Mouse (Mus musculus) thymus, postnatal 4 days (tissue): ENCODE measurements around the gene Gm11037.

Source experiments
- DNase-seq: peaks from one replicate; pipeline ENCODE4 v3.0.0; 2021

The Gm11037 gene

DNA sequence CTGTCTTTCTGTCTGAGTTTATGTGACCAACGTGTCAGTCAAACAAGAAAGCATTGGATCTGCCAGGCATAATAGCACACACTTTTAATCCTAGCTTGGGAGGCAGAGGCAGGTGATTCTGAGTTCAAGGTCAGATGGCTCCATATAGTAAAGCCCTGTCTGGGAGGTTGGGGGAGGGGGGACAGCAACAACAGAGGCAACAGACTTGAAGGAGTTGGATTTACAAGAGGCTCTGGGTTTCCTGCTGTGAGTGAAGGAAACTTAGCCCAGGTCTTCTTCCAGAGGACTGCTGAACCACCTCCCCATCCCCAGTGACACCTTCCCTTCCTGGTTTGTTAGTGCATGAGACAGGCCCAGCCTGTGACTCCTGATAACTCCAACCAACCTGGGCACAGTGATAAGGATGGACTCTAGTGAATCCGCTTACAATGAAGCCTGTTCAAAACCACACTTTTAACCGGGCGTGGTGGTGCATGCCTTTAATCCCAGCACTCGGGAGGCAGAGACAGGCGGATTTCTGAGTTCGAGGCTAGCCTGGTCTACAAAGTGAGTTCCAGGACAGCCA is 19.0 kb downstream of the Gm11037 start:
- DNase-seq, result no peak

DNA sequence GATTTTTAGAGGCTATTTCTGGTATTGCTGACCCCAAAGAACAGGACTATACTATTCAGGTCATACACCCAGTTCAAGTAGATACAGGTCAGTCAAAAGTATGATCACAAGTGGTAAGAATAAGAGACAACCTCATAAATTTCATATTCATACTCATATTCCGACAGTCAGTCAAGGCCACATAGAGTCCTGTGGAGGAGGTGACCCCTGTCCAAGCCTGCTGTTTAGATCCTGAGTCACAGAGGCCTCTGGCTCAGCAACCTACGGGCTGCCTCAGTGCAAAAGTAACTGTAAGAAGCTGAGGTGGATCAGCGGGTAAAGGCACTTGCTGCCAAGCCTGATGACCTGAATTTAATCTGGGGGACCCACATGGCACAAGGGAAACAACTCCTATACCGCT is 20.7 kb downstream of the Gm11037 start:
- DNase-seq, result no peak

DNA sequence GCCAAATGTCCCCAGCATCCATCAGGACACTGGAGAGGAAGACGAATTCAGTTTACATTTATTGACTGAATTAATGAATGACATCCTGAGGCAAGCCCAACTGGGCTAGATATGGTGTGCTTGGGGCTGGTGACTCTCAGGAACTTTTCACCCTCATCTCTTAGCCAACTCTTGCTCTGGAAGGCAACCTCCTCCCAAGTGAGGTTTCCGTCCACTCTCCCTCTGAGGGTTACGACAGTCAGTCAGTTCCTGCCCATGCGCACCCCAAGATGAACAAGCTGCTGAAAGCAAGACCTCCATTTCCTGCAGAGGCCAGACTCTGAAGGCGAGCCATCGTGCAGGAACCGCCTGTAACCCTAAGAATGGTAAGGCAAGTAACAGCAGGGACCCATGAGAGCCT is 23.7 kb downstream of the Gm11037 start:
- DNase-seq, result no peak

DNA sequence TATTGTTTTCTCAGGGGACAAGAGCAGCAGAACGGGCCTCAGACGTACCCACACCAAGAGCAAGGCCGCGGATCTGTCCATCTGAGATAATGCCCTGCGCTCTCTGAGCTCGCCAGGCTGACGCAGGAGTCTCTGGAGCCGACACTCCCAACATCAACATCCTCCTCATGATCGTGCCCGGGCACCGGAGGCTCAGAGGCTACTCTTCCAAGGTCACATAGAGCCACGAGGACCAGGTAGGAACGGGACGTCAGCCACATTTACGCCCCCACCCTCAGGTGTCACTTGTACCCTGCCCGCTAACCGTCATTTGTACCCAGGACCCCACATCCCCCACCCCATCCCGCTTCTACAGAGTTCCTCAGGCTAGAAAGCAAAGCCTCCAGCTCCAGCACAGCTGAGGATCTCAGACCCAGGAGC is 26.2 kb downstream of the Gm11037 start:
- no peak for DNase-seq

DNA sequence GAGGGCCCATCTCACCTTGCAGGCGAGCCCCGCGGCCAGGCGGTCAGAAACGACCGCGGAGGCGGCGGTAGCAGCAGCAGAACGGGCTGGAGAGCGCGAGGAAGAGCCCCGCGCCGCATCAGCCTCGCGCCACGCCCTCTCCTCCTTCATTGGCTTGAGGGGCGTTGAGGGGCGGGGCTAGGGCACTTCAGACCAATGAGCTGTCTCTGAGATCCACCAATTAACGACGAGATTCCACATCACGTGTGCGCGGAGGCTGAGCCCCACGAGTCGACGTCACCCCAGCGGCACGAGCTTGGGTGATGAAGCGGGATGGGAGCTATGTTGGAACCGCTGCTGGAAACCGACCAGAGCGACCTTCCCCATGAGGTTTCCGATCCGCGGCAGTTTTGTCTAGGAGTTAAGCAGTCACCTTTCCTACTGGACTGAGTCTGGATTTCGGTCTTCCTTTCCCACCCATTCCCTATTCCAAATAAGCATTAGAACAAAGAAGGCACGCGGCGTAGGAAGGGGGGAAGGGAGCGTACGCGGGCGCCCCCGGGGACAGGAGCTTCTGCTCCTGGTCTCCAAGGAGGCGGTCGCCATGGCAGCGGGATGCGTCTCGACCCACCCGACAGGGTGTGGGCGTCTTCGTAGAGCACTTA is 26.8 kb downstream of the Gm11037 start, which contains the start of gene 1700037H04Rik:
Gene 1700037H04Rik (minus strand): TSS at position 144 of the 644 bp plus-strand sequence.
- DNase-seq, result peak; percentile 98

DNA sequence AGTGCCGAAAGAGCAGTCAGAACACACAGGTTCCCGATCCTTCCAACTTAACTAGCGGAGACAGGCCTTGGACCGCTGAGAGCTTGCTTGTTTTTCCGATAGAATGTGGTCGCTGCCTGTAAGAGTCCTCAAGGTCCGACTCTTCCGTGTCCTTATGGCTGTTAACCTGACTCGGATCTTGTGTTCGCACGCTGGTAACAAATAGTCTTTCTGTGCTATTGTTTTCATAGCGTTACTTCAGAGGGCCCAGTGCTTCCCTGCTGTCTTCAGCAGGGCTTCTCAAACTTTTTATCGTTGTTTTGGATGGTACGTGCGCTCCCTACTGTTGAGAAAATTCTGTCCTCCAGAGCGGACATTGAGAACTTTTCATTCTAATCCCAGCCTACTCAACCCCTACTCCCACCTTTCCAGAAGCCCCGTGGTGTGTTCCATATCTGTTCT is 27.4 kb downstream of the Gm11037 start:
- no peak for DNase-seq

DNA sequence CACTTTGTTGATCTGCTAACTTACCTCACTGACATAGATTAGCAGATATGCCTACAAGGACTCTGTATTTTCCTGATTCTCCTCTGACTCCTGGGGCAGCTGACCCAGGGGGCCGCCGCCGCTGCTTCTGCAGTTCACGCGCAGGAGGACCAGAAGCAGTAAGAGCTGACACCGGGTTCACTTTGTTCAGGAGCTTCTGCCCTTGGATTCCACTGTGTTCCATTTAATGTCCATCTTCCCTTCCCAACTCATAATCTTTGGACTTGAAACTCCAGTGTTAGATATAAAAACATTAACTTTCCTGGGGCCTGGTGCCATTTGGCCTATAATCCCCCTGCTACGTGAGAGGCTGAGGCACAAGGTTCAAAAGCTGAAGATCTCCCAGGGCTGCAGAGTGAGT is 30.6 kb downstream of the Gm11037 start:
- no peak for DNase-seq

DNA sequence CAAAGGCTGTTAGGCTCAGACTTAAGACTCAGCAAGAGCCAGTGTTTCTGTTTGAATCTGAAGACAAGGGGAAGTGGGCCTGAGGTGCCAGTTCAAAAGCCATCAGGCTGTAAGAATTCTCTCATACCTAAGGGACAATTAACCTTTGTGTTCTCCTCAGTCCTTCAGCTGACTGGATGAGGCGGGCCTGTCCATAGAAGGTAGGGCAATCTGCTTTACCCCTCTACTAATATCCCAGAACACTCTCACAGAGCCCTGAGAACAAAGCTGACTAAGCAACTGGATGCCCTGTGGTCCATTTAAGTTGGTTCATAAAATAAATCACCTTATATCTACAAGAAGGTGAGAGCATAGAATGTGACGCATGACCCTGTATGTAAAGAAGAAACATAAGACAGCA is 32.9 kb downstream of the Gm11037 start:
- no peak for DNase-seq

DNA sequence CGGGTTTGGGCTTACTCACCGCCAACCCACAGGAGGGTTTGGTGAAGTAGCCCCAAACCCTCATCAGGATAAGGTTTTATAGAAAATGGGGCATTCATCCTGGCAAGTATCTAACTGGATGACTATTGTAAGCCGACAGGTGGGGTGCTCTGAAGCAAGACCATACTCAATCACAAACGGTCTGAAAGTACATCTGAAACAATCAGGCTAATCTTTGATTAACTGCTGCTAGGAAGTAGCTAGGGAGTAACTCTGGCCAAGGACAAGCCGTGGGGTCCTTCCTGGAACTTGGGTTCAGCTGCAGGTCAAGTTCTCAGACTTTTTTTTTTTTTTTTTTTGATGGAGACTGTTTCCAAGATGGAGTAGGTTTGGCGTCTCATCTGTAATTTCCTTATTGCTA is 34.7 kb downstream of the Gm11037 start:
- no peak for DNase-seq

DNA sequence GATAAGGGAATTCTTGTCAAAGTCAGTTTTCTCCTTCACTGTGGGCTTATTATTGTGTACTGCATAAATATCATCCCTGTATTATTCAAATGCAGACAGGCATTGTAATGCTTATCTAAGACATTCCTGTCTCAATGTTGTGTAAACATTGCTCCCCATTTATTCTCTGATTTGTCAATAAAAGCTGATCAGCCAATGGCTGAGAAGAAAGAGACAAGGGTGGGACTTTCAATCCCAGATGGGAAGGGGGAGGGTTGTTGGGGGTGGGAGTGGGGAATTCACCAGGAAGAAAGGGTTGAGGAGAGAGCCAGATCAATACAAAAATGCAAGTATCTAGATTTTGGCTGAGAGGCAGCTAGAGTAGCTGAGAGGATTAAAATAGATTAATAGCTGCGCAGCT is 35.6 kb downstream of the Gm11037 start:
- DNase-seq, result no peak

DNA sequence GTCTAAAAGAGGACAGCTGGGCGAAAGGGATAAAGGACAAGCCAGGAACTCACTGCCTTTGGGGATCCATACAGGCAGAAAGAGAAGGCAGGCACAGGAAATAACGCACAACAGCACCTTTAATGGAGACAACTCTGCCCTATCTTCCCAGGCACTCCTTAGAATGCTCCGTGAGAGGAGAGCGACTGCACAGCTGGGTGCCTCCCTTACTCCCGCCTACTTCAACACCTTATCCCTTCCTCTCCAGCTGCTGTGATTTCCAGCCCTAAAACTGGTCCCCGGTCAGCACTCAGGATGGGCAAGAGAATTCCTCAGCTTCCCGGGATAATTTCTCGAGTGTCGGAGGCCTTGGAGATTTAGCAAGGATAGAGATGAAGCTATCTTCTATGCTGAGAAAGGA is 37.6 kb downstream of the Gm11037 start:
- no peak for DNase-seq

DNA sequence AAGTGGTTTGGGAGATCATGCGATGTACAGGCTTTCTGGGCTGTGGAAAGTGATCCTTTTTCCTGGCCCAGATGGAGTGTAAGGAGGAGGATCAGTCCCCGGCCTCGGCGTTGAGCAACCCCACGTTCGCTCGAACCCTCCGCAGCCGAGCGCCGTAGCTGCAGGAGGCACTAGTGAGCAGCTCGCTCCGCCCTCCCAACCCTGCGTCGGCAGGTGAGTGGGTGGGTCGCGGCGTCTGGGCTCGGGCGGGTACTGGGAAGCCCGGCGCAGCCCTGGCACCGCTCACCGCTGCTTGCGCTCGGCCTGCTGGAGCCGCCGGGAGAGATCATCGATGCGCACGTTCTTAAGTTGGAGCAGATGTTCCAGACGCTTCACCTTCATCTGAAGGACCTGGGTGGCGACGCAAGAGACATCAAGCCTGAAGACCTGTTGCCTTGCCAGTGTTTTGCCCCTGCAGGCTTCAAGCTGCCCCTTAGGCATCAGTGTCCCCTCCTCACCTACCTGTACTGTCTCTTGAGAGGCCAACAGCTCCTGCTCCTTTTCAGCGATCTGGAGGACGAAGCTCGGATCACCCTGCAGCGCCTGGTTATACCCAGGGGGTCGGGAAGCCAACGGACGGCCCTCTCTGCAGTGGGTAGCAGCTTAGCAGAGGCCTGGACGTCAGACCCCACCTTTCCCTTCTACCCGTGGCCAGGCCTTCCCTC is 38.3 kb downstream of the Gm11037 start:
- peak; percentile 79 for DNase-seq

DNA sequence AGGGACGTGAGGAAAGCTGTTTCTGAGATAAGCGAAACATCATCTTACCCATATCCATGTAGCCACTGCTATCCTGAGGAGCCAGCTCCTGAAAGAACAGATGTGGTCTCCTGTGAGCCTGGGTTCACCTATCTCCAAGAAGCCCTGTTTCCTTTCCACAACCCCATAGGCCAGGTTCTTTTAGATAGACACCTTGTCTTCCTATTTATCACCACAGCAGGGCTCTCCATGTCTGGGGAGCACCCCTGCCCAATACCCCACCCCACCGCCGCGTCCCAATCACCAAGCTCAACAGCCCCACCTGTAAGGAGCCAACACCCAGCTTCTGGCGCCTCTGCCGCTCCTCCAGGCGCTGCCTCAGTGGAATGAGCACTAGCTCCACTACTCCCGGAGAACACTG is 39.0 kb downstream of the Gm11037 start:
- DNase-seq, result no peak

DNA sequence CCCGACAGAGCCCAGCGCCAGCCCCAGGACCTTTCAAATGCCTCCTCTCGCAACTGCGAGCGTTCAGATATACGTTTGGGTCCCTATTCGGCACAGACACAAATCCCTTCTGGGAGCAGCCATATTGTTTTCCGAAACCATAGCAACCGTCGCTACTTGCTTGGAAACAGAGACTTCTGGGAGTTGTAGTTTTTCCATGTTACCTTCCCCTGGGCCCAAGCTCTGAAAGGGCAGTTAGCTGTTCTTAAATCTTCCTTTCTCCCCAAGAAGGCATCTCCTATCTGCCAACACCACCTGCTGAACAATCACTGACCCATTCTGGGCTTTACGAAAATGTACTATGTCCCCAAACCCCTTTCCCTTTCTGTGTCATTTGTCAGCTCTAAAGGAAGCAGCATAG is 41.4 kb downstream of the Gm11037 start:
- peak; percentile 54 for DNase-seq

DNA sequence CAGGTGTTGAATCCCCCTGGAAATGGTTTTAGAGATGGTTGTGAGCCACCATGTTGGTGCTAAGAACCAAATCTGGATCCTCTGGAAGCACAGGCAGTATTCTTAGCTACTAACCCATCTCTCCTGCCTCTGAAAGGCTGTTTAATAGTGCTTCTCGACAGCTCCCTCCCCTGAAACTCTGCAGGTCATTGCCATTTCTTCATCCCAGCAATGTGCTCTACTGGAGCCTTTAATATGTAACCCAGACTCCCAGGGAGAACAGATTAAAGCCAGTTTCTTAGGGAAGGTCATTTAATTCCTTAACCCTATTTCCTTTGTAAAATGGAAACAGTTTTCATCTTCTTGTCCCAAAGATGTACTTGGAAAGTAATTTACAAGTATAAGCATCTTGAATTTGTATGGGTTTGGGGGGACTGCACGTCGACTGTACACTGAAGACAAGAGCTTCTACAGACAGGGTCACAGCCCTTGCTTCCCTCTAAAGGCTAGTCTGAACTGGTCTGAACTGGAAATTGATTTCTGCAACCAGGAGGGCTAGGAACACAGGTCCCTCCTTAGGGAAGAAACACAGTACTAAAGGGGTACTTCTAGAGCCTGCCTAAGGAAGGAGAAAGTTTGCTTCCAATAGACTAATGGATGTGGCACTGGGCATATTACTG is 42.1 kb downstream of the Gm11037 start:
- DNase-seq, result no peak

DNA sequence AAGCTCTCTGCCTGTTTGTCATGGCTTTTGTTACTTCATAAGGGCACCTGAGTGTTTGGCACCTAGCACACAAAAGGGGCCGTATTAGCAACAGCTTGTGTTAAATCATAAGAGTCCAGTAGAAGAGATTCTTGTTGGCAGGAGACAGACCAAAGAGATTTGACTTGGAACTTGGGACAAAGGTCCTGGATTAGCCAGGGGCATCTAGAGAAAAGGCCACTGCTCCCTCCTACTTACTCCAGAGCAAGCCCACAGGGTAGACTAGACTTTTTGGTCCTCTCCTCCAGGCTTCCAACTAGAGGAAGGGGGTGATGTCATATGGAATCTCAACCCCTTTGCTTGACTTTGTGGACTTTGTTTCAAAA is 42.6 kb downstream of the Gm11037 start:
- DNase-seq, result no peak

DNA sequence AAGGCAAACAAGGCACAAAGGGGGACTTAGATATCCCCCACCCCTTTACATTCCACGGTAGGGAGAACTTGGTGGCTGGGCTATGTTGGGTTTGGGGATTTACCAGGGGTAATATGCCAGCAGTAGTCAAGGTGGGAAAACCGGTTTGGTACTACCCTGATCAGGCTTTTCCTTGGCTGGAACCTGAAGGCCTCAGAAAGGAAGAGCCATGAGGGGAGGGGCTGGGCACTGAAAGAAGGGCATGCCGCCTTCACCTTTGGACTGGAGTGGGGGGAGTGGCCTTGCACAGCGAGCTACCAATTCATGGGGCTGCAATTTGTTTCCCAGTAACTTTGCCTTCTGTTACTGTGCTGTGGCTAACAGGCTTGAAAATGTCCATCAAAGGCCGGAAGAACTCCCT is 43.2 kb downstream of the Gm11037 start:
- no peak for DNase-seq

DNA sequence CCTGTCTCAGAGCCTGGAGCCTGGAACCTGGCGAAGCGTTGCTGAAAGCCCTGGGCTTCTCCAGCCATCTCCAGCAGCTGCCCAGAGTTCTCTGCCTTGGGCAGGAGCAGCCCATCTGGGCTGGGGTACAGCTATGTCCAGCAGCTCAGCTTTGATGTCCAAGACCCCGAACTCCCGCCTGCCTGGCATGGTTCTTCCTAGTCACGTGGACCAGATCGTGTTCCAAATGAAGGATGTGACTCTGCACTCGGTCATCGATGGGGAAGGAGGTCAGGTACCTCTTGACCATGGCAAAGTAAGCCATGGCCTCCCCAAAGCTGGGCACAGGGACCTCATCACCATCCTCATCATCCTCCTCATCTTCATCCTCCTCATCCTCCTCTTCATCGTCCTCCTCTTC is 44.6 kb downstream of the Gm11037 start:
- DNase-seq, result no peak

DNA sequence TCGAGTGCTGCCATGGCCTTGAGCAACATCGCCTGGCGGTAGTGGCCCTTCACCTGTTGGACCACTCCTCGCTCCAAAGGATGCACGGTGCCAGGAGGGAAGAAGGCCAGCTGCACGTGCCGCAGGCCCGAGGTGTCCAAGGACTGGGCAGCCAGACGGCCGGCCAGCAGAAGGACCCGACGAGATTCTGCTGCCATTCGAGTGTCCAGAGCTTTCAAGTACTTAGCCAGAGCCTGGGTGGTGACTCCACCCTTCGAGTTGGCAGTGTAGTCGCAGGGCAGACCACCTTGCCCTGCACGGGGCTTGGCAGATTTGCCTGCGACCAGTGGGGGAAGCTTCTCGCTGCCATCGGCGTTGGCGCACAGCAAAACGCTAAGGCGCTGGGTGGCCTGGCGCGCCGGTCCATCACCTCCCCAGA is 45.5 kb downstream of the Gm11037 start:
- DNase-seq, result no peak

DNA sequence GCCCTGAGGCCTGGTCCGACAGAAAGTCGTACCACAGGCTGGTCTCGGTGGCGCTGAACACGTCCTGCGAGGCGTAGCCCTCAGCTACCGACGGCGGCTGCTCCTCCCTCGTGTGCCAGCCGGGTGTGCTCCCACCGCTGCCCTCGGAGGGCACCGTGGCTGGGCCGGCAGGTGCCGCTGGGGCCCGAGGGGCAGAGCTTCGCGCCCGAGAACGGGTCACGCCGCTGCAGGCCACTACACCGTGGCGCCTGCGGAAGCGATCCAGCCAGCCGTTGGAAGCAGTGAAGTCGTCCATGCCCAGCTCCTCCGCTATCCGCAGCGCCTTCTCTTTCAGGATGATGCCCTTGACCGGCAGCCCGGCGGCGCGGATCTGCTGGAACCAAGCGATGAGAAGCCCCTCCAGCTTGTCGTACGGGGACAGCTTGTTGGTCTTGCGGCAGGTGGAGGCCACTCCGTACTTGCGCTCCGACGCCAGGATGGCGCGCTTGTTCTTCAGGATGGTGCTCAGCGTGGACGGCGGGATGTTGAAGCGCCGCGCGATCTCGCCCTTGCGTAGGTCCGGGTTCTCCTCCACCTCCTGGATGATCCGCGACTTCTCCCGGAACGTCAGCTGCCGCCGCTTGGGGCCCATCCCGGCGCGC is 46.1 kb downstream of the Gm11037 start:
- DNase-seq, result peak; percentile 67

DNA sequence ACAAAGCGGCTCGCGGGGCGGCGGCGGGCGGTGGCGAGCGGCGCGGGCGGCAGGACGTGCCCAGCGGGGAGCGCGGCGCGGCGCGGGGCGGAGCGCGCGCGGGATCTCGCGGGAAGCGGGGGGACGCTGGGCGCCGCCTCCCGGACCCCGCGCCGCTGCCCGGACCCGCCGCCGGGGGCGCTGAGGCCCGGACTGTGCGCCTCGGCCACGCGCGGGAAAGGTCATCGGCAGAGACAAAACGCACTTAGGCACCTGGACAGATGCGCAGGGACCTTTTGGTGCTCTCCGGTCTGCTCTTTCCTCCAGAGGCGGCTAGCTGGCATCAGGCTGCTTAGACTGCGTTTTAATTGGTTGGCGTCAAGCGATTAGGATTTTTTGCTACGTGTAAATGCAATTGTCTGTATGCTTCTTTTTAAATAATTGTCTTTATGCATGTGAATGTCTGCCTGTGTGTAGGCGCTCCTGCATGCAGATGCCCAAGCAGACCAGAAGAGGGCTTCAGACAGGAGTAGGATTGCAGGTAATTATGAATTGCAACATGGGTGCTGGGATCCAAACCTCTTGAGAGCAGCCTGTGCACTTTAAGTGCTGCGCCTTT is 46.8 kb downstream of the Gm11037 start, which contains the start of gene Cenpb:
Gene Cenpb (minus strand): TSS at position 78 of the 598 bp plus-strand sequence.
- peak; percentile 88 for DNase-seq
